Mouse (Mus musculus) neural tube, embryonic 14.5 days (tissue): ENCODE measurements at regions not wholly inside any gene's neighbourhood (a gene's known extent, or its start where the extent isn't known, plus 50 kb on each side); places are given as distances from the start of the nearest gene placed in this dataset.

Source experiments
- ATAC-seq: fragments of 200-750 bp; cut with Nextera tagmentation; 2 replicates; pipeline ENCODE4 v1.8.0; 2017; ENCODE audit warnings: low read depth, mild to moderate bottlenecking, moderate TSS enrichment, moderate library complexity
- H3K27ac ChIP-seq: fragments of 300-500 bp; sonication (generic); 2 replicates; pipeline ENCODE4 v1.5.1; 2014; ENCODE audit warnings: low read depth, mild to moderate bottlenecking, control low read depth, low read length, moderate library complexity, mixed read lengths
- H3K27me3 ChIP-seq: fragments of 300-500 bp; sonication (generic); 2 replicates; pipeline ENCODE4 v1.6.1; 2014; ENCODE audit warnings: low read length; ENCODE audit not compliant: control insufficient read depth, insufficient read depth
- H3K36me3 ChIP-seq: fragments of 300-500 bp; sonication (generic); 2 replicates; pipeline ENCODE4 v1.6.1; 2014; ENCODE audit warnings: low read length, mixed read lengths; ENCODE audit not compliant: control insufficient read depth, insufficient read depth
- H3K4me1 ChIP-seq: fragments of 300-500 bp; sonication (generic); 2 replicates; pipeline ENCODE4 v1.6.1; 2014; ENCODE audit warnings: low read length; ENCODE audit not compliant: control insufficient read depth, insufficient read depth
- H3K4me2 ChIP-seq: fragments of 300-500 bp; sonication (generic); 2 replicates; pipeline ENCODE4 v1.6.1; 2014; ENCODE audit warnings: mild to moderate bottlenecking, low read depth, low read length, control low read depth
- H3K4me3 ChIP-seq: fragments of 300-500 bp; sonication (generic); 2 replicates; pipeline ENCODE4 v1.5.1; 2014; ENCODE audit warnings: low read depth, low read length, control low read depth, mixed read lengths
- H3K9ac ChIP-seq: fragments of 300-500 bp; sonication (generic); replicated peaks from 2 replicates; pipeline ENCODE4 v1.6.1; 2014; ENCODE audit warnings: low read depth, mild to moderate bottlenecking, control low read depth, low read length, mixed read lengths
- H3K9me3 ChIP-seq: fragments of 300-500 bp; sonication (generic); 2 replicates; pipeline ENCODE4 v1.6.1; 2016; ENCODE audit warnings: low read length; ENCODE audit not compliant: control insufficient read depth
- WGBS: fragments of 180-500 bp; shearing (Covaris S2); extraction: QIAGEN DNeasy Blood & Tissue Kit; methylation state at CpG from one replicate; pipeline ENCODE4 v1.1.7; 2014; 5-methylcytosine and 5-hydroxymethylcytosine counted together

DNA sequence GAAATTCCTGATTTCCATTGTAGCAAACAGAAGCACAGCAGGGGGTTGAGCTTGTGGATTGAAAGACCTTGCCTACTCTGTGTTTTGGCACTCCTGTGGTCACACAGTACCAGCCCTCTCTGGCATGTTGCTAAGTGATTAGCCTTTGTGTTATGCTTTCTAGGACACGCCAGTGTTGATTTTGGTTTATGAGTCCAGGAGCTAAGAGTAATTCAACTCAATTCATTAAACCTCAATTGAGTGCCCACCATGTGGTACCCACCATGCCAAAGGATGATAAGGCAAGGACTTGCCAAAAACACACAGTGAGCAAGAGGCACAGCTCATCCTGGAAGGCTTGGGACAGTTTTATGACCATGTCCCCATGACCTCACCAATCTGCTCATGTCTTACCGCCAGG is 221.1 kb upstream of the Sox14 start:
- Histone ChIP-seq H3K27me3 (peaks cover 2% of the 10 kb centered on the region; the same call in 1 of the 2 replicates), H3K36me3 (no peaks in the 10 kb centered on the region), H3K9me3 (no peaks in the 10 kb centered on the region), H3K27ac (no peak overlapping the region), H3K4me2 (no peak overlapping the region), H3K4me3 (no peak overlapping the region), H3K9ac (no peak overlapping the region), H3K4me1 (no peaks in the 10 kb centered on the region)
- peak; percentile 83 for ATAC-seq
- 9% methylated on average over 2 of the region's 2 CpGs for WGBS

DNA sequence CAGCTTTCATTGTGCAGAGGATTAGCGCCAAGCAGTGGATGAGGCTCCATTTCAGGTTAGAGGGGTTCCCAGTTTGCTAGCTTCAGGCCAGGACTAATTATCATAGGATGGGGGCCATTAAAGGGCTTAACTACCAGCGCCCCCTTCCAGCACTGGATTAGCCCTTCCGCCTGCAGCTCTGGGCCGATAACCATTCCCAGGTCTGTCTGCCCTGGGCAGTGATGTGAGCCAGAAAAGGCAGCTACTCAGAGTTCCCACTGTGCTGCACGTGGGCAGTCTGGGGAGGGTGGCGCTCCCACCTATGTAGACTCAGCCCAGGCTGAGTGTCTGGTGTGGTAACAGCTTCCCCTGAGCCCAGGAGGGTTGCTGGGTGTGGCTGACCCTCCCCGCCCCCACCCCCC is 219.6 kb upstream of the Sox14 start:
- Histone ChIP-seq H3K36me3 (no peaks in the 10 kb centered on the region), H3K9ac (no peak overlapping the region), H3K4me3 (no peak overlapping the region), H3K4me2 (no peak overlapping the region), H3K27ac (no peak overlapping the region), H3K27me3 (peaks cover 2% of the 10 kb centered on the region; the same call in 1 of the 2 replicates), H3K9me3 (no peaks in the 10 kb centered on the region), H3K4me1 (no peaks in the 10 kb centered on the region)
- ATAC-seq = no peak
- 17% methylated on average over 7 of the region's 7 CpGs for WGBS

DNA sequence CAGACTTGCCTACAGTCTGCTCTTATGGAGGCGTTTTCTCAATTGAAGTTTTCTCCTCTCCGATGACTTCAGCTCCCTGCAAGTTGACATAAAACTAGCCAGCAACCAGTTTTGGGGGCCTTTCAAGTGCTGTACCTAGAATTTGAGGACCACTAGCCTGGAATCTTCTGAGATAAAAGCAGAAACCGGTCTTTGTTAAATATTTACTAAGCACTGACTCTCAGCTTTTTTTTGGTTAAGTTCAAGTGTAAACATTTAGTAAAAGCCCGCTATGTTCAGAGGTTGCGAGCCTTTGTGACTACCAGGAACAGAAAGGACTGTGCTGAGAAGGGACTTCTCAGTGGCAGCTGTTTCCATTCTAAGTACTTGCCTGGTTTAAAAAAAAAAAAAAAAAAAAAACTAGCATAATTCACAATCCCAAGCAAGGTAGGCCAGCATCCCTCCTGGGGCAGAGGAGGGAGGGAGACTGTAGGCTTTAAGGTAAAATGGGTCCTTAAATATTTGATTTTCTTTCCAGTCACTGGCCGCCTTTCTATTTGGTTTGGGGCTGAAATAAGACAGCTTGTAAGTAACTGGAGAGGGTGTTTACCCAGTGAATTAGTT is 219.1 kb upstream of the Sox14 start:
- Histone ChIP-seq H3K4me1 (no peaks in the 10 kb centered on the region), H3K4me2 (no peak overlapping the region), H3K27ac (no peak overlapping the region), H3K9me3 (no peaks in the 10 kb centered on the region), H3K36me3 (no peaks in the 10 kb centered on the region), H3K9ac (no peak overlapping the region), H3K4me3 (no peak overlapping the region), H3K27me3 (peaks cover 2% of the 10 kb centered on the region; the same call in 1 of the 2 replicates)
- WGBS = 72% methylated on average over 6 of the region's 6 CpGs
- no peak for ATAC-seq

GRCm38 (mm10) chr9:100071141-100071540 is 195.2 kb upstream of the Sox14 start:
- Histone ChIP-seq H3K4me2 (no peak overlapping the region), H3K36me3 (no peaks in the 10 kb centered on the region), H3K9me3 (no peaks in the 10 kb centered on the region), H3K9ac (no peak overlapping the region), H3K4me1 (no peaks in the 10 kb centered on the region), H3K27me3 (no peaks in the 10 kb centered on the region), H3K4me3 (no peak overlapping the region), H3K27ac (no peak overlapping the region)
- 94% methylated on average over 5 of the region's 5 CpGs for WGBS
- ATAC-seq = no peak

- 84% methylated on average over 1 of the region's 1 CpGs for WGBS
- H3K4me3 ChIP-seq = no peak overlapping the region
These were observed 182.6 kb upstream of the Sox14 start for GRCm38 (mm10) chr9:100058541-100058940.

DNA sequence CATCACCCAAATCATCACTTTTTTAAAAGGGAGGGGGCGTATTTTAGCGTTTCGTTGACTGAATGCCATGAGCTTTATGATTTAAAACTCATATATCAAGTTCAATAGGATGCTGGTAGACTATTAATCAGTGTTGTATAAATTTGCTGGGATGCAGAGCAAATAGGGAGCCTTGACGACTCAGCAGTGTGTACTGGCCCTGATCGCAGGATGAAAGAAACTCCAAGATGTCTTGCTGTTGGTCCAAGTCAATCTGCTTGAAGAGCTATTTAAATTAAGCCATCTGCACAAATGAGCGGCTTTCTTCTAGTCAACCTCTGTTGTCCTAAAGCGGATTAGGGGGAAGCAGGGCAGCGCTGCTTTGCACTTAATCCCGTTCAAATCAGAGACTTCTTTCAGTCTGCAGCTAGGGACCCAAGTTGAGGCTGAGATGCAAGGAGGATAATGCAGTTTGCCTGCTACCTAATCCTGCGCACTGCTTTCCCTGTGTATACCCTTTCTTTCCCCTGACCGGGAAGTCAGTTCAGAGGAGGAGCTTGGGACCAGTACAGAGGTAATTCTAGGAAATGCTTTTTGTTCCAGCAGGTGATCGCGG is 170.3 kb upstream of the Sox14 start:
- H3K4me3 ChIP-seq = no peak overlapping the region
- no peak for ATAC-seq
- WGBS = 41% methylated on average over 13 of the region's 13 CpGs
- no peaks in the 10 kb centered on the region for H3K4me1 ChIP-seq
- no peaks in the 10 kb centered on the region for H3K36me3 ChIP-seq
- H3K27ac ChIP-seq = no peak overlapping the region
- H3K9ac ChIP-seq = no peak overlapping the region
- H3K9me3 ChIP-seq = no peaks in the 10 kb centered on the region
- 0 out of 2 replicates have a peak overlapping the region, but pooled peaks have one; percentile 6 for H3K4me2 ChIP-seq
- H3K27me3 ChIP-seq = no peaks in the 10 kb centered on the region

More at GRCm38 (mm10) chr9:100058541-100058940, 182.6 kb upstream of the Sox14 start:
- Histone ChIP-seq H3K4me1 (no peaks in the 10 kb centered on the region), H3K9me3 (no peaks in the 10 kb centered on the region), H3K27me3 (no peaks in the 10 kb centered on the region), H3K27ac (no peak overlapping the region), H3K9ac (no peak overlapping the region), H3K36me3 (no peaks in the 10 kb centered on the region), H3K4me2 (no peak overlapping the region)
- ATAC-seq = no peak

DNA sequence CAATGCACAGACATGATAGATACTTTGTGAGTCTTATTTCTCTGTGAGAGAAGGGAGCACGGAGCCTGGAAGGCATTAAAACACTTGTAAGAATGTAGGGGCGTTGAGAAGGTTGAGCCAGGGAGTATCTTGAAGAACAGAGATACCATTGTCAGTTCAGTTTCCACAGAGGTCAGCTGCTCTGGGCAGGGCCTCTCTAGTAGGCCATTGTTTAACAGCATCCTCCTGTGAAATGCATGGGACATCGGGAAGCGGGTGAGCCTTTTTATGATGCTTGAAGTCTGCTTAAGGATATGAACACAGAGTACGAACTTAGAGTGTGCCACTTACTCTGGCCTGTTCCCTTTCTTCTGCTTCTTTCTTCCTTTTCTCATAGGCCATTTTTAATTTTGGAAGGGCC is 169.7 kb upstream of the Sox14 start:
- 23% methylated on average over 5 of the region's 5 CpGs for WGBS
- Histone ChIP-seq H3K9ac (no peak overlapping the region), H3K4me2 (no peak overlapping the region), H3K4me1 (no peaks in the 10 kb centered on the region), H3K27ac (no peak overlapping the region), H3K36me3 (no peaks in the 10 kb centered on the region), H3K27me3 (no peaks in the 10 kb centered on the region), H3K4me3 (no peak overlapping the region), H3K9me3 (no peaks in the 10 kb centered on the region)
- ATAC-seq = no peak

DNA sequence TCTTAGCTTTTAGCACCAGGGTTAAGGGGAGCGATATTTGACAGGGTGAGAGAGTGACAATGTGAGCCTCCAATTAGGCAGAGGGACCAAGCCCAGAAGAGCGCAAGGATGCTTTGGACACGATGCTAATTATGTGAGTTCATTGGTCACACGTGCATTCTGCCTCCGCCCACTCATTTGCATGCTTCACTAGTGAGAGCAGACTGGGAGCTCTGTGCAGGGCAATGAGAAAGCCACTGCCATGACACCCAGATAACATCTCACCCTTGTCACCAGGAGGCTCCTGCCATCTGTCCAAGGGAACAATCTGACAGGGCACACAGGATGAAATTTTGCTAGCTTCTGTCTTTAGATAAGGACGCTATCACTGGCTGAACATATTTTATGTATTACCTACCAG is 165.8 kb upstream of the Sox14 start:
- WGBS = 45% methylated on average over 6 of the region's 6 CpGs
- H3K27ac ChIP-seq = no peak overlapping the region
- H3K9me3 ChIP-seq = no peaks in the 10 kb centered on the region
- no peaks in the 10 kb centered on the region for H3K4me1 ChIP-seq
- ATAC-seq = no peak; the same call in 1 of the 2 replicates
- no peak overlapping the region for H3K4me3 ChIP-seq
- no peaks in the 10 kb centered on the region for H3K36me3 ChIP-seq
- no peak overlapping the region for H3K4me2 ChIP-seq
- H3K27me3 ChIP-seq = no peaks in the 10 kb centered on the region
- H3K9ac ChIP-seq = no peak overlapping the region

- no peaks in the 10 kb centered on the region for H3K4me1 ChIP-seq
- H3K4me3 ChIP-seq = no peak overlapping the region
- 65% methylated on average over 5 of the region's 5 CpGs for WGBS
- H3K9me3 ChIP-seq = no peaks in the 10 kb centered on the region
- H3K4me2 ChIP-seq = no peak overlapping the region
- no peak overlapping the region for H3K9ac ChIP-seq
- no peaks in the 10 kb centered on the region for H3K27me3 ChIP-seq
- H3K36me3 ChIP-seq = no peaks in the 10 kb centered on the region
- no peak for ATAC-seq
- no peak overlapping the region for H3K27ac ChIP-seq
These were observed 147.7 kb upstream of the Sox14 start for GRCm38 (mm10) chr9:100023641-100024040.
